Mouse (Mus musculus) layer of hippocampus, adult 6 months (tissue): ENCODE data around the gene Nr0b2. TPM values are rescaled to one million over a fixed set of nuclear protein-coding genes. Genes with fewer than 3 reads are reported as not detected.

ENCODE experiments used
- long read RNA-seq, 2 experiments: library from polyadenylated mRNA; unstranded; transcript quantifications; one replicate each; pipeline ENCODE4 v2.0.0; 2019 to 2020
- microRNA-seq: library from miRNA; unstranded; fragments of <30 nt; microRNA quantifications from one replicate; pipeline ENCODE4 v1.2.0, GENCODE M21; 2020
- polyA plus RNA-seq: library from polyadenylated mRNA; unstranded; fragments of <200 nt; fragmentation: Nextera tagmentation; gene quantifications from 2 replicates; pipeline ENCODE4 v1.2.3, GENCODE M21; 2021

Gene Nr0b2
- polyA plus RNA-seq: 0.13 TPM in 1 of 2 replicates, not detected in the other
- long read RNA-seq, experiment 1: 0 reads
- long read RNA-seq, experiment 2: 0 reads

DNA sequence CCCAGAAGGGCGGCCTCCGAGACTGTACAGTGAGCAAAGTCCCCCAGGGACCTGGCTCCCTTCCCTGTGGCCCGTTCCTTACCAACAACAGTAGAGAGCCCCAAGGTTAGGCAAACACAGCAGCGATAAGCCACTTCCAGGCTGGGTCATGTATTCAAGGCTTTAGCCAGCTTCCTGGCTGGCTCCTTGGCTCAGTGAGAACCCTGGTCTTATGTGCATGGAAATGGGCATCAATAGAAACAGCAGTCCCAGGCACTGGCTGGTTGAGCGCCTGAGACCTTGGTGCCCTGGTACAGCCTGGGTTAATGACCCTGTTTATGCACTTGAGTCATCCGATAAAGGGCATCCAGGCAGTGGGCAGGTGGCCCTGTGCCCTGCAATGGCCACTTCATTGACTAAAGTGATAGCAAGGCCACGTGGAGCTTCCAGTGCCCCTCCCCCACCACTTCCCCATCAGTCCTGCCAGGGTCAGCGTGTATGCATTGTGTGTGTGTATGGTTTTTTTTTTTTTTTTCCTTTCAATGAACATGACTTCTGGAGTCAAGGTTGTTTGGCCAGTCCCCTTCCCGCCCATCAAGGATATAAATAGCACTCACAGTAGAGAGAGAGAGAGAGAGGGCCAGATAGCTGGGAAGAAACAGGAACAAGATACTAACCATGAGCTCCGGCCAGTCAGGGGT lies at the start of gene Nr0b2:
Gene Nr0b2, plus strand, starts transcription at position 609 of the 680 bp plus-strand sequence.

DNA sequence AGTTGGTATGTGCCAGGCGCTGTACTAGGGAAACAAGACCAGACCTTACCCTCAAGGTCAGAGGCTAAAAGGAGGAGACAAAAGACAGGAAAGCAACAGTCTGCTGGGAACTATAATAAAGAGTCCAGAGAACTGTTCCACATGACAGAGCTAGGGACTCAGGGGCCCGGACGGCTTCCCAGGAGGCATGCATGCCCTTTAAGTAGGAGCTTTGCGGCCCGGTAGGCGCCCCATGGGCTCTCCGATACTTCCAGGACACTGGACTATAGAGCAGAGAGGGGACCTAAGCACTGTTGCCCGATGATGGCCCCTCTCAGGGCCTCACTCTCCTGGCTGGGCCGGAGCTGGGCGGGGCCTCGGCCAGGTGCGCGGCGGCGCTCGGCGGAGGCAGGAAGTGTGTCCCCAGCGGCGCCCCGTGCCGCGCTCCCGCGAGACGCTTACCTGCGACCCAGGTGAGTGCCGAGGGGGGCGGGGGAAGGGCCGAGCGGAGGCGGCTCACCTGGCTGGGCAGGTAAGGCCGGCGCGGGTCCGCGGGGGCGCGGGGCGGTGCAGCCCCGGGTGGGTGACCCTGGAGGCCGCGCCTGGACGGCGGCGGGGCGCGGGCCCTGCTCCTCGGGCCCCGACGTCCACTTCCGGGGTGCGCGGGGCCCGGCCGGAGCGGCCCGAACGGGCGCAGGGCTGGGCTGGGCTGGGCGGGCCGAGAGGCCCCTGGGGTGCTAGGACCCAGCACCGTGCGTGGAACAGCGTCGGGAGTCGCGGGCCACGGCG lies 34.4 kb upstream of the Nr0b2 start, which contains the start of gene Kdf1:
Gene Kdf1, plus strand, starts transcription at position 363 of the 768 bp plus-strand sequence.

DNA sequence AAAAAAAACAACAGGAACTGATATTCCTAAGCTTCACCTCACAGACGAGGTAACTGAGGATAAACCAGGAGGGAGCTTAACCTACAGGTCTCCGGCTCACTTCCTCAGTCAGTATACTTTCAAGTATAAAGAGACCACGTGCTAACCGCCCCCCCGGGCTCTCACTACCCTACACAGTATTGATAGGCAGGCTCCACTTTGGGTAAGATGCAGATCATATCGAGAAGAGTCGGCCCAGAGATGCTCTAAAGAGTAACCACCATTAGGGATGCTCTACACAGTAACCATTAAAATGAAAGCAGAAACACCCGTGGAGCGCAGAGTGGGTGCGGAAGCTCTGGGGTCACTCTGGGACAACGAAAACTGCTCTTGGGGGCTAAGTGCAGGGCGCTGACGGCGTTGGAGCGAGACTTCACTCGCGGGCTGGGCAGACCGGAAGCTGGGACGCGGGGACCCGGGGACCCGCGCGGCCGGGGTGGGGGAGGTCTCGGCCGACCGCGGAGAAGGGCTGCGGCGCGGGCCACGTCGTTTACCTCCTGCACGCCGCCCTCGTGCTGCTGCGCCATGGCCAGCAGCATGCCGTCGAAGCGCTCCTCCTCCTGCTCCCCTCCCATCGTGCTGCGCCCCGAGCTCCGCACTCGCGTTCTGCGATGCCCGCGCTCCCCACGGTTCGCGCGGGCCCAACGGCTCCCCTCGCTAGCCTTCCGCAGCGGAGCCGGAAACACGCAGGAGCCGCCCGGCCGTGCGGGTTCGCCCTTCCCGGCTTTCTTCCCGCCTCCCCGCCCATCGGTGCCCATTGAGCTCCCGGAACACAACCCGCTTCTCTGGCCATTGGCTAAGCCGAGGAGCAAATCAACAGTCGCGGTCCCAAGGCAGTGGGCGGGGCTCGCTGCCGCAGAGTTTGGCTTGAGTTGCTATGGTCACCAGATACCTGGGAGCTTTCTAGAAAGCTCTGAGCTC lies 7.6 kb upstream of the Nr0b2 start, which contains the start of gene Nudc:
Gene Nudc, minus strand, starts transcription at position 725 of the 960 bp plus-strand sequence.

DNA sequence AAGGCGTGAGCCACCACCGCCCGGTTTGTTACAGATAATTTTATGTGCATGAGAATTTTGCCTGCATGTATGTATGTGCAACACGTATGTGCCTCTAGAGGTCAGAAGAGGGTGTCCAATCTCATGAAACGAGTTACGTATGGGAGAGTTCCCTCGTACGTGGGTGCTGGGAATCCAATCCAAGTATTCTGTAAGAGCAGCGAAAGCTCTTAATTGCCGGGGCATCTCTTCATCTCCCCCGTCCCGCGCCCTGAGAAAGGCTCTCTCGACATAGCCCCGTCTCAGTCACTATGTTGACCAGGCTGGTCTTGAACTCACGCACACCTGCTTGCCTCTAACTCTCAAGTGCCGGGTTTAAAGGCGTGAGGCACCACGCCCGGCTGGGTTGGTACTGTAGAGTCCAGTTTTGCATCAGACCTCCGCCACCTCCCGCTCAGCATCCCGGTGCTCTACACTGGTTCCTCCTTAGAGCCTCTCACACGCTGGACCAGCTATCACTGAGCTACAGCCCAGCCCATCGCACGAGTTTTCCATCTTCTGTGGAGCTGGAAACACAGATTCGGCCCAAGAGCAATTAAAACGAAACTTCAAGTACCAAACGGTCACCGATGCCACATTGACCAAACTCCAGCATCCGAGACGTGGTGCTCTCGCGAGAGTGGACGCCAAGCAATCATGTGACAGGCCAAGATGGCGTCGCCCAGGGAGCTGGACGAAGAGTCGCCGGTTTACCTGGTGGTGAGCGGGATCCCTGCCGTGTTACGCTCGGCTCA lies 21.1 kb downstream of the Nr0b2 start, which contains the start of gene Gpatch3:
Gene Gpatch3, plus strand, starts transcription at position 676 of the 773 bp plus-strand sequence.

DNA sequence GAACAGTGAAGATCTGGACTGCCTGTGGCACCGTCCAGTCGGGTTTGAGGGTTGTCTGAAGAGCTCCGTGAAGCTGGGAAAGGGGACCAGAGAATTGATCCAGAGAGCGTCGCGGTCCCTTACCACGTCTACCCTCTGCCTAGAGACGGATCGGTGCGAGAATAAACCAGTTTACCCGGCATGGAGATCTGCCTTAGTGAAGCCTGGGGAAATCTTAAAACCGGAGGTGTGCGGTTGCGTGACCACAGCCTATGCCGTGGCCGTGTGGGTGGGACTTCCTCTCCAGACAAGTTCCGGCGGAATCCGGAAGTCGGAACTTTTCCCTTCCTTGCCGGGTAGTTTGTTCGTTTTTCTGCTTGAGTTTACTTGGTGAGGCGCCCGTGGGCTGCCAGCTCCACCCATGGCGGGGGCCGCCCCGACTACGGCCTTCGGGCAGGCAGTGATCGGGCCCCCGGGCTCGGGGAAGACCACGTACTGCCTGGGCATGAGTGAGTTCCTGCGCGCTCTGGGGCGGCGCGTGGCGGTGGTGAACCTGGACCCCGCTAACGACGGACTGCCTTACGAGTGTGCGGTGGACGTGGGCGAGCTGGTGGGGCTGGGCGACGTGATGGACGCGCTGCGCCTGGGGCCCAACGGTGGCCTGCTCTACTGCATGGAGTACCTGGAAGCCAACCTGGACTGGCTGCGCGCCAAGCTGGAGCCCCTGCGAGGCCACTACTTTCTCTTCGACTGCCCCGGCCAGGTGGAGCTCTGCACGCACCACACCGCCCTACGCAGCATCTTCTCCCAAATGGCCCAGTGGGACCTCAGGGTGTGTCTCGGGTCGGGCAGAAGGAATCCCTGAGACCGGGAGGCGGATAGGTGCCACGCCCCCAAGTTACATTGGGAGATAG lies 31.1 kb downstream of the Nr0b2 start, which contains the start of gene Gpn2:
Gene Gpn2, plus strand, starts transcription at position 304 of the 893 bp plus-strand sequence.

DNA sequence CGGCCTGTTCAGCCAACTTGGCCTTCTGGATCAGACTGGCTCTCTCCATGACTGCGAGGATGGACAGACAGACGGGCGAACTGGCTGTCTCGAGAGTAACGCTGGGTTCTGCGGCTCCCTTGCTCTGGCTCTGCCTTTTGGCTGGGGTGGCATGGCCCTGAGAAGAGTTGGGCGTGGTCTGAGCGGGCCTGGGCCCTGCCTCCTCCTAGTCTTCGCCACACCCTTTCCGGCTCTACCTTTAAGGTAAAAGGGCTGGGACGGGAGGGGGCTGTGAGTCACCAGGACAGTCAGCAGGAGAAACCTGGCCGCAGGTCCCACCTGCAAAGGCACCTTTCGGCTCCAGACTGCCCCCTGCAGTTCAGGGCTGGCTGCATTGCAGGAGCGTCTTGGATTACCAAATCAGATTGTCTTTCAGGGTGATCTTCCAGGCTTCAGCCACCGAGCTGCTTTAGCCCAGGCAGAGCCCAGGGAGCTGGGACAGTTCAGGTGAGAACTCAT lies 48.6 kb downstream of the Nr0b2 start, which contains the start of gene Sfn:
Gene Sfn, minus strand, starts transcription at position 448 of the 498 bp plus-strand sequence.

Small RNA genes within 50 kb of the gene (microRNA-seq; reads per million reads assigned to microRNA genes)
- gene Gm23158: not detected

Other genes with a start within 250 kb of the Nr0b2 start
- gene Wdtc1, start 199.9 kb upstream of the Nr0b2 start, polyA plus RNA-seq: 6.5 and 6.9 TPM in 2 replicates
- 10.5 and 11.0 TPM in 2 replicates for gene Slc9a1, start 183.7 kb upstream of the Nr0b2 start, polyA plus RNA-seq
- 0.15 and 0.21 TPM in 2 replicates for gene Tent5b, start 73.2 kb upstream of the Nr0b2 start, polyA plus RNA-seq
- 23.5 and 24.8 TPM in 2 replicates for gene Trnp1, start 54.8 kb upstream of the Nr0b2 start, polyA plus RNA-seq
- gene Kdf1, start 34.4 kb upstream of the Nr0b2 start, polyA plus RNA-seq: 0.34 and 0.72 TPM in 2 replicates
- gene Nudc, start 7.4 kb upstream of the Nr0b2 start, polyA plus RNA-seq: 195 and 196 TPM in 2 replicates
- gene Gpatch3, start 21.4 kb downstream of the Nr0b2 start, polyA plus RNA-seq: 3.6 and 4.2 TPM in 2 replicates
- gene Gpn2, start 31.0 kb downstream of the Nr0b2 start, polyA plus RNA-seq: 13.7 and 15.9 TPM in 2 replicates
- gene Sfn, start 48.8 kb downstream of the Nr0b2 start, polyA plus RNA-seq: 0.16 and 0.20 TPM in 2 replicates
- gene Zdhhc18, start 96.8 kb downstream of the Nr0b2 start, polyA plus RNA-seq: 2.3 and 4.0 TPM in 2 replicates
- gene Pigv, start 119.3 kb downstream of the Nr0b2 start, polyA plus RNA-seq: 6.2 and 7.7 TPM in 2 replicates
- gene Arid1a, start 203.4 kb downstream of the Nr0b2 start, polyA plus RNA-seq: 7.8 and 9.0 TPM in 2 replicates